Mouse (Mus musculus): ENCODE results near the gene Flt1.

DNA sequence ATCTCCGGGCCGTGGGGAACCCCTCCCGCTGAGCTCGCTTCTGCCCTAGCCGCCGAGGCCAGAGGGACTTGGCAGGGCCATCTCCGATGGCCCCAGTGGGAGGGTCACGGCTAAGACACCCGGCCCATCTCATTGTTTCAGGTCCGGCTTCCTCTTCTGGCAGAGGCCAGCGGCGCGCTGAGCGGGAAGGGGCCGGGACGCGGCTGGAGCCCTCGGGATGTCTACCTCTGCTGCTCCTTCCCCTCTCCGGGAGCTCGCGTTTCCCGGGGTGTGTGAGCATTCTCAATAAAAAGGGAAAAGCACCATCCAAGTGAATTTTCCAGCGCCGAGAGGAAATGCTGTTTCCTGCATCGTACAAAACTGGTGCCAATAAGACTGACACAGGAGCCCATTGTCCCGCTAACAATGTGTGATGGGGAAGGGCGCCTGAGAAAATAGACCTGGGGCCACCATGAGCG is 25.9 kb upstream of the Flt1 start:
- TF ChIP-seq POLR2A (IDR thresholded peaks at IDR 0.05; ENCODE audit: insufficient read depth, low read depth, low read length), result 0 out of 2 replicates have a peak, but pooled peaks have one; percentile 23
- TF ChIP-seq CTCF (IDR thresholded peaks at IDR 0.05), result no peak

Measured in heart, adult 2 months (tissue).